Mouse (Mus musculus) MEL (cell line): ENCODE data around the gene Mbnl1. TPM values are rescaled to one million over a fixed set of nuclear protein-coding genes. Genes with fewer than 3 reads are reported as not detected.

Experiments
- DNase-seq: peaks from one replicate; pipeline ENCODE4 v3.0.0; 2011; ENCODE audit warnings: low read depth, low spot score
- H3K27ac ChIP-seq: 2 replicates; pipeline ENCODE4 v1.5.1; 2012; ENCODE audit warnings: low read depth, mild to moderate bottlenecking, control low read depth, low read length, moderate library complexity; ENCODE audit not compliant: control insufficient read depth
- H3K27me3 ChIP-seq, 2 experiments: fragments of 150-350 bp in 1 of 2; sonication (generic) in 1 of 2; 2 replicates each; pipeline ENCODE4 v1.6.1; 2012; ENCODE audit warnings: low read length in 2 of 2, mild to moderate bottlenecking in 2 of 2, improper control_type of control experiment in 1 of 2, moderate library complexity in 1 of 2; ENCODE audit not compliant: insufficient read depth in 2 of 2, control insufficient read depth in 1 of 2
- H3K36me3 ChIP-seq, 2 experiments: 2 replicates each; pipeline ENCODE4 v1.6.1; 2012 to 2014; ENCODE audit warnings: low read length in 2 of 2, improper control_type of control experiment in 1 of 2, inconsistent platforms in 1 of 2, mild to moderate bottlenecking in 1 of 2; ENCODE audit not compliant: insufficient read depth in 2 of 2, control insufficient read depth in 1 of 2
- H3K4me1 ChIP-seq, 2 experiments: fragments of 150-350 bp in 1 of 2; sonication (generic) in 1 of 2; 2 replicates each; pipeline ENCODE4 v1.6.1; 2012; ENCODE audit warnings: low read length in 2 of 2, improper control_type of control experiment in 1 of 2, mild to moderate bottlenecking in 1 of 2; ENCODE audit not compliant: insufficient read depth in 2 of 2, control insufficient read depth in 1 of 2
- H3K4me3 ChIP-seq, 2 experiments: fragments of 150-350 bp in 1 of 2; sonication (generic) in 1 of 2; 2 replicates each; pipeline ENCODE4 v1.5.1; 2012; ENCODE audit warnings: low read depth in 2 of 2, low read length in 2 of 2, mild to moderate bottlenecking in 2 of 2, moderate library complexity in 2 of 2, control low read depth in 1 of 2, improper control_type of control experiment in 1 of 2; ENCODE audit not compliant: control insufficient read depth in 1 of 2, insufficient read depth in 1 of 2
- H3K79me2 ChIP-seq: 2 replicates; pipeline ENCODE4 v1.6.1; 2012; ENCODE audit warnings: mild to moderate bottlenecking, low read length, moderate library complexity; ENCODE audit not compliant: control insufficient read depth, poor library complexity, insufficient read depth
- H3K9ac ChIP-seq: 2 replicates; pipeline ENCODE4 v1.6.1; 2012; ENCODE audit warnings: low read depth, mild to moderate bottlenecking, control low read depth, low read length, moderate library complexity; ENCODE audit not compliant: control insufficient read depth, poor library complexity, severe bottlenecking
- H3K9me3 ChIP-seq: fragments of 150-350 bp; sonication (generic); replicated peaks from 2 replicates; pipeline ENCODE4 v1.6.1; 2012; ENCODE audit warnings: mild to moderate bottlenecking, low read length, improper control_type of control experiment, moderate library complexity; ENCODE audit not compliant: insufficient read depth
- BHLHE40 ChIP-seq: IDR thresholded peaks from 2 replicates; pipeline ENCODE4 v1.6.1; 2012; ENCODE audit warnings: low read depth, mild to moderate bottlenecking, inconsistent platforms, low read length, improper control_type of control experiment, borderline replicate concordance
- CHD2 ChIP-seq: IDR thresholded peaks from 2 replicates; pipeline ENCODE4 v1.6.1; 2011; ENCODE audit warnings: low read length, improper control_type of control experiment
- EP300 ChIP-seq, 2 experiments: IDR thresholded peaks; 2 replicates each; pipeline ENCODE4 v1.6.1; 2011; ENCODE audit warnings: improper control_type of control experiment in 2 of 2, low read length in 2 of 2, low read depth in 1 of 2, mild to moderate bottlenecking in 1 of 2
- GABPA ChIP-seq: IDR thresholded peaks from 2 replicates; pipeline ENCODE4 v1.6.1; 2012; ENCODE audit warnings: low read depth, mild to moderate bottlenecking, inconsistent platforms, low read length, improper control_type of control experiment, moderate library complexity
- JUND ChIP-seq: IDR thresholded peaks from 2 replicates; pipeline ENCODE4 v1.6.1; 2011; ENCODE audit warnings: low read depth, mild to moderate bottlenecking, improper control_type of control experiment, low read length
- KAT2A ChIP-seq: conservative IDR thresholded peaks from 2 replicates; pipeline ENCODE4 v1.6.1; 2012; ENCODE audit warnings: low read depth, low read length, improper control_type of control experiment, inconsistent platforms
- MAX ChIP-seq: IDR thresholded peaks from 2 replicates; pipeline ENCODE4 v1.6.1; 2011; ENCODE audit warnings: low read length, improper control_type of control experiment
- MAZ ChIP-seq: IDR thresholded peaks from 2 replicates; pipeline ENCODE4 v1.6.1; 2012; ENCODE audit warnings: low read depth, mild to moderate bottlenecking, inconsistent platforms, low read length, improper control_type of control experiment
- MXI1 ChIP-seq: IDR thresholded peaks from 2 replicates; pipeline ENCODE4 v1.6.1; 2011; ENCODE audit warnings: mild to moderate bottlenecking, low read depth, low read length, improper control_type of control experiment
- MYB ChIP-seq: IDR thresholded peaks from 2 replicates; pipeline ENCODE4 v1.6.1; 2011; ENCODE audit warnings: mild to moderate bottlenecking, low read depth, low read length, improper control_type of control experiment
- NELFE ChIP-seq: IDR thresholded peaks from 2 replicates; pipeline ENCODE4 v1.6.1; 2011; ENCODE audit warnings: low read depth, low read length, improper control_type of control experiment
- POLR2A ChIP-seq, 2 experiments: IDR thresholded peaks; 2 replicates each; pipeline ENCODE4 v1.6.1; 2011 to 2012; ENCODE audit warnings: low read length in 2 of 2, mild to moderate bottlenecking in 2 of 2, control low read depth in 1 of 2, improper control_type of control experiment in 1 of 2, low read depth in 1 of 2, moderate library complexity in 1 of 2; ENCODE audit not compliant: control insufficient read depth in 1 of 2, insufficient read depth in 1 of 2, poor library complexity in 1 of 2
- POLR2AphosphoS2 ChIP-seq: IDR thresholded peaks from 2 replicates; pipeline ENCODE4 v1.6.1; 2011; ENCODE audit warnings: low read length, improper control_type of control experiment
- RCOR1 ChIP-seq: IDR thresholded peaks from 2 replicates; pipeline ENCODE4 v1.6.1; 2012; ENCODE audit warnings: low read depth, mild to moderate bottlenecking, inconsistent platforms, low read length, improper control_type of control experiment
- SIN3A ChIP-seq: IDR thresholded peaks from 2 replicates; pipeline ENCODE4 v1.6.1; 2012; ENCODE audit warnings: low read length, improper control_type of control experiment, inconsistent platforms
- TBP ChIP-seq: IDR thresholded peaks from 2 replicates; pipeline ENCODE4 v1.8.0; 2011; ENCODE audit warnings: low read depth, low read length, improper control_type of control experiment
- TCF12 ChIP-seq: IDR thresholded peaks from 2 replicates; pipeline ENCODE4 v1.6.1; 2014; ENCODE audit warnings: low read depth, mild to moderate bottlenecking, inconsistent platforms, low read length, improper control_type of control experiment, moderate library complexity
- USF2 ChIP-seq, 2 experiments: IDR thresholded peaks; 2 replicates each; pipeline ENCODE4 v1.6.1; 2011 to 2012; ENCODE audit warnings: improper control_type of control experiment in 2 of 2, low read length in 2 of 2, borderline replicate concordance in 1 of 2, inconsistent platforms in 1 of 2, low read depth in 1 of 2, mild to moderate bottlenecking in 1 of 2; ENCODE audit not compliant: insufficient read depth in 1 of 2
- ZC3H11A ChIP-seq: IDR thresholded peaks from 2 replicates; pipeline ENCODE4 v1.6.1; 2012; ENCODE audit warnings: low read depth, mild to moderate bottlenecking, inconsistent platforms, low read length, improper control_type of control experiment
- ZKSCAN1 ChIP-seq: IDR thresholded peaks from 2 replicates; pipeline ENCODE4 v1.6.1; 2012; ENCODE audit warnings: low read depth, mild to moderate bottlenecking, inconsistent platforms, low read length, improper control_type of control experiment, moderate library complexity
- polyA plus RNA-seq, 2 experiments: library from polyadenylated mRNA; stranded (reverse) in 1 of 2; unstranded in 1 of 2; fragments of >175 nt in 1 of 2; fragments of >200 nt in 1 of 2; gene quantifications; 2 replicates each; pipeline versions ENCODE4 v1.2.1 to v1.2.4; 2012; ENCODE audit warnings: low replicate concordance in 2 of 2, low read depth in 1 of 2; ENCODE audit not compliant: insufficient read length in 2 of 2, insufficient read depth in 1 of 2, missing spikeins in 1 of 2
- total RNA-seq: library from RNA; depleted of rRNA; stranded (reverse); fragments of 300-350 nt; gene quantifications from 2 replicates; pipeline ENCODE4 v1.2.3, GENCODE M21; 2012

Gene Mbnl1
- total and polyA plus RNA-seq, 3 experiments = 250 to 371 (median 341) TPM

GRCm38 (mm10) chr3:60558252-60558862, 85.7 kb downstream of the Mbnl1 start:
- no peak overlapping the region for H3K4me3 ChIP-seq
- DNase-seq = no peak
- no peak overlapping the region for H3K9ac ChIP-seq
- H3K27me3 ChIP-seq = no peaks in the 10 kb centered on the region
- peaks cover 44% of the 10 kb centered on the region for H3K79me2 ChIP-seq
- peaks cover 2% of the 10 kb centered on the region in 2 experiments; a peak in 3 of 4 replicates for H3K4me1 ChIP-seq
- H3K27ac ChIP-seq = no peak overlapping the region
- H3K9me3 ChIP-seq = no peaks in the 10 kb centered on the region
- TF ChIP-seq KAT2A (no peak), USF2 (IDR thresholded peaks at IDR 0.05; ENCODE audit: borderline replicate concordance in 1 of 2, insufficient read depth in 1 of 2, low read depth in 1 of 2, low read length in 2 of 2) (no peak), JUND (no peak), MAZ (no peak), TBP (no peak), BHLHE40 (no peak), MXI1 (no peak), RCOR1 (no peak)
- peaks cover 14 to 18% of the 10 kb centered on the region in 2 experiments for H3K36me3 ChIP-seq

- peak; percentile 29 for DNase-seq
Observed at GRCm38 (mm10) chr3:60559762-60560161, 87.1 kb downstream of the Mbnl1 start.

More at GRCm38 (mm10) chr3:60559762-60560161, 87.1 kb downstream of the Mbnl1 start:
- TF ChIP-seq POLR2A (IDR thresholded peaks at IDR 0.05; ENCODE audit: control insufficient read depth in 1 of 2, insufficient read depth in 1 of 2, low read depth in 1 of 2, low read length in 2 of 2, poor library complexity in 1 of 2) = no peak
- TF ChIP-seq TCF12 = no peak
- no peak for TF ChIP-seq KAT2A
- no peak for TF ChIP-seq CHD2
- TF ChIP-seq TBP = no peak
- no peak for TF ChIP-seq POLR2AphosphoS2
- no peak for TF ChIP-seq GABPA
- no peak for TF ChIP-seq SIN3A
- no peak for TF ChIP-seq NELFE
- no peak for TF ChIP-seq MAX
- no peak for TF ChIP-seq MYB
- TF ChIP-seq ZKSCAN1 = no peak
- TF ChIP-seq ZC3H11A = no peak
- TF ChIP-seq EP300 (IDR thresholded peaks at IDR 0.05; ENCODE audit: low read depth in 1 of 2, low read length in 2 of 2) = no peak
- Histone ChIP-seq H3K4me3 (no peak overlapping the region), H3K9me3 (no peaks in the 10 kb centered on the region), H3K9ac (no peak overlapping the region), H3K4me1 (peaks cover 0 to 2% of the 10 kb centered on the region in 2 experiments; a peak in 3 of 4 replicates), H3K27me3 (no peaks in the 10 kb centered on the region), H3K79me2 (peaks cover 48% of the 10 kb centered on the region), H3K27ac (no peak overlapping the region), H3K36me3 (peaks cover 14 to 24% of the 10 kb centered on the region in 2 experiments)
